Mouse (Mus musculus) kidney, embryonic 15.5 days (tissue): ENCODE results near the gene Ssc4d. TPM values are rescaled to one million over a fixed set of nuclear protein-coding genes. Genes with fewer than 3 reads are reported as not detected.

Experiments used
- ATAC-seq: fragments of 200-750 bp; cut with Nextera tagmentation; replicated peaks from 2 replicates; pipeline ENCODE4 v1.8.0; 2017; ENCODE audit warnings: moderate TSS enrichment; ENCODE audit not compliant: low FRiP score
- H3K27ac ChIP-seq: fragments of 300-500 bp; sonication (generic); 2 replicates; pipeline ENCODE4 v1.5.1; 2015; ENCODE audit warnings: mild to moderate bottlenecking, inconsistent platforms
- H3K27me3 ChIP-seq: fragments of 300-500 bp; sonication (generic); 2 replicates; pipeline ENCODE4 v1.6.1; 2015; ENCODE audit warnings: inconsistent platforms
- H3K36me3 ChIP-seq: fragments of 300-500 bp; sonication (generic); 2 replicates; pipeline ENCODE4 v1.6.1; 2015; ENCODE audit warnings: inconsistent platforms
- H3K4me1 ChIP-seq: fragments of 300-500 bp; sonication (generic); 2 replicates; pipeline ENCODE4 v1.6.1; 2015; ENCODE audit warnings: inconsistent platforms
- H3K4me2 ChIP-seq: fragments of 300-500 bp; sonication (generic); 2 replicates; pipeline ENCODE4 v1.6.1; 2015; ENCODE audit warnings: moderate library complexity, mild to moderate bottlenecking, inconsistent platforms
- H3K4me3 ChIP-seq: fragments of 300-500 bp; sonication (generic); replicated peaks from 2 replicates; pipeline ENCODE4 v1.5.1; 2015; ENCODE audit warnings: mild to moderate bottlenecking, inconsistent platforms
- H3K9ac ChIP-seq: fragments of 300-500 bp; sonication (generic); 2 replicates; pipeline ENCODE4 v1.6.1; 2015; ENCODE audit warnings: mild to moderate bottlenecking, inconsistent platforms
- H3K9me3 ChIP-seq: fragments of 300-500 bp; sonication (generic); replicated peaks from 2 replicates; pipeline ENCODE4 v1.6.1; 2016; ENCODE audit warnings: inconsistent platforms
- WGBS: fragments of 180-500 bp; shearing (Covaris S2); methylation state at CpG from one replicate; pipeline ENCODE4 v1.1.7; 2015; ENCODE audit warnings: mixed read lengths; 5-methylcytosine and 5-hydroxymethylcytosine counted together
- polyA plus RNA-seq: library from polyadenylated mRNA; unstranded; fragments of >200 nt; fragmentation: Nextera tagmentation; extraction: Ambion mirVana; gene quantifications from 2 replicates; pipeline ENCODE4 v1.2.1, GENCODE M21; 2015

The Ssc4d gene
- polyA plus RNA-seq, 1 experiment from 2014 or later, result 10.1 TPM

DNA sequence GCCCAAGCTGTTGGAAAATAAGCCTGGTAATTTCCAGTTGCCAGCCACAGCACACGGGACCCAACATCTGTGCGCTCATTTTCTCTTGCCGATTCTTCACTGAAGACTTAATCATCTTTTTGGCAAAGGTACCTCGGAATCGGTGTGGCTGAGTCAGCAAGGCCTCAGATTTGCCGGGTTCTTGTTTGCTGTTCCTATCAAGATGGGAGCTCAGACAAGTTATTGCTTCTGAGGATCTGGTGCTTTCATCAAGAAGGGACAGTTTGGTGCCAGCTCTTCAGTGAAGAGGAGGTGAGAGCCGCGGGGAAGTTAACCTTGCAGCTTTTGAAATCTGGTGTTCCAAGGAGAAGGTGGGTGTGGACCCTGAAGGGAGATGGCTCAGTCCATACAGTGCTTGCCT lies 21.8 kb upstream of the Ssc4d start:
- no peaks in the 10 kb centered on the region for H3K9me3 ChIP-seq
- no peak for ATAC-seq
- H3K27ac ChIP-seq, result no peak overlapping the region
- no peaks in the 10 kb centered on the region for H3K27me3 ChIP-seq
- H3K4me3 ChIP-seq, result no peak overlapping the region
- H3K4me2 ChIP-seq, result peak overlapping the region; percentile 65; the same call in 1 of the 2 replicates
- H3K4me1 ChIP-seq, result peaks cover 21% of the 10 kb centered on the region
- H3K9ac ChIP-seq, result no peak overlapping the region
- 90% methylated on average over 8 of the region's 8 CpGs for WGBS
- H3K36me3 ChIP-seq, result peaks cover 46% of the 10 kb centered on the region

DNA sequence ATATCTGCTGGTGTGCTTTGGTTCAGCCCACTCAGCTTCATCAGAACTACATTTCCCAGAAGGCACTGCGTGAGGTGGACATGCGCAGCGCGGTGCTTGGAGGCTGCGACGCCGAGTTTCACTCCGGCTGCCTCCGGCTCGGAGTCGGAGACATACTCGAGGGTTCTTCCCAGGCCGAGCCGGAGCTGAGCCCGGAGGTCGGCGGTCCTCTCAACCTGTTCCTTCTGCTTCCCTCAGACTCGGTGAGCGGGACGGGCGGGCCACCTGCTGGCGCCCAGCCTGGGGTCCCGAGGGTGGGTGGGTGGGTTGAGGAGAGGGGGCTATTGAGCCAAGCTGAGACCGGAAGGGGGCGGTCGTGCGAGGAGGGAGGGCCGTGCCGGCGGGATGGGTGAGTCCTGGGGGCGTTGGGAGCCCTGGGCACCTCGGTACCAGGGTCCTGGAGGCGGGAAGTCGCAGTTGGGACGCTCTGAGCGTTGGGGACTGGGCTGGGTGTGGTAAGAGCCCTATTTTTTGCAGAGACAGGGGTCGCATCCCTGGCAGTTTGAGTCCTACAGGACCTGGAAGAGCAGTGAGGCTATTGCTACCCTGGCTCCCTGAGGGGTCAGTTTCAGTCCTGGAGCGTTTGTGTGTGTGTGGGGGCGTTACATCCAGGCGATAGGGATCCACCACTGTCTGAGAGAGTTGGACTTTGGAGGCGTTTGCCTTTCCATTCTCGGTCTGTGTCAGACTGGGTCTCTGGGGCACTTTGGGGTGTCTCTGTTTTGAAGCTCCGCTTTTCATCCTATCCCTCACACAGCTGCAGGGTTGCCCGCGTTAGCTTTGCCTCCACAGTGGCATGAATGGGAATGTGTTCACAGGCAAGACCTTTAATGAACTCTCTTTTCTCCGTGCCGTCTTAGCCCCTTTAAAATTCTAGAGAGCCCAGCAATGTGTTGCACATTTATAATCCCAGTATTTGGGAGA lies 20.7 kb upstream of the Ssc4d start, which contains the start of gene Dtx2:
Dtx2 (plus strand) TSS at position 76 of the 963 bp plus-strand sequence.
- WGBS, result under 1% methylated on average over 47 of the region's 47 CpGs
- peaks cover 21% of the 10 kb centered on the region for H3K4me1 ChIP-seq

DNA sequence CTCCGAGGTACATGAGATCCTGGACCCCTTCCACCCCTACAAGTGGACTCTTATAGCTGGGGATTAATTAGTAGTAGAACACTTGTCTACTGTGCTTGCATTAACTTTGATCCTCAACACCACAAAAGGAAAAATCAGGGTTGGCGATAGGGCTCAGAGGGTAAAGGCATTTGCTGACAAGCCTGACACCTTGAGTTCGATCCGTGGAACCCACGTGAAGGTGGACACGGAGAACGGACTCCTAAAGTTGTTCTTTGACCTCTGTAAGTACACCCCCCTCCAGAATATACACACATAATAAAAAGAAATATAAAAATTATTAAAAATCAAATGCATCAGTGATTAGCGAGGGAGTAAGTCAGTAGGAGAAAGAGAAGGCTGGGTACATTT lies 20.0 kb upstream of the Ssc4d start:
- Histone ChIP-seq H3K27ac (0 out of 2 replicates have a peak overlapping the region, but pooled peaks have one; percentile 93), H3K4me1 (peaks cover 21% of the 10 kb centered on the region), H3K27me3 (no peaks in the 10 kb centered on the region), H3K4me2 (no peak overlapping the region), H3K36me3 (peaks cover 29% of the 10 kb centered on the region), H3K9ac (no peak overlapping the region), H3K9me3 (no peaks in the 10 kb centered on the region), H3K4me3 (peak overlapping the region; percentile 80)
- 66% methylated on average over 8 of the region's 8 CpGs for WGBS
- peak; percentile 23; the same call in 1 of the 2 replicates for ATAC-seq

More for the DNA sequence above, 20.7 kb upstream of the Ssc4d start, which contains the start of gene Dtx2:
- peak; percentile 95 for ATAC-seq
- H3K9ac ChIP-seq, result peak within 1 kb of the TSS; percentile 72
- H3K27me3 ChIP-seq, result no peaks in the 10 kb centered on the region
- peak within 1 kb of the TSS; percentile 65 for H3K4me2 ChIP-seq
- H3K36me3 ChIP-seq, result peaks cover 36% of the 10 kb centered on the region
- peak within 1 kb of the TSS; percentile 93 for H3K27ac ChIP-seq
- peak within 1 kb of the TSS; percentile 80 for H3K4me3 ChIP-seq
- H3K9me3 ChIP-seq, result no peaks in the 10 kb centered on the region

DNA sequence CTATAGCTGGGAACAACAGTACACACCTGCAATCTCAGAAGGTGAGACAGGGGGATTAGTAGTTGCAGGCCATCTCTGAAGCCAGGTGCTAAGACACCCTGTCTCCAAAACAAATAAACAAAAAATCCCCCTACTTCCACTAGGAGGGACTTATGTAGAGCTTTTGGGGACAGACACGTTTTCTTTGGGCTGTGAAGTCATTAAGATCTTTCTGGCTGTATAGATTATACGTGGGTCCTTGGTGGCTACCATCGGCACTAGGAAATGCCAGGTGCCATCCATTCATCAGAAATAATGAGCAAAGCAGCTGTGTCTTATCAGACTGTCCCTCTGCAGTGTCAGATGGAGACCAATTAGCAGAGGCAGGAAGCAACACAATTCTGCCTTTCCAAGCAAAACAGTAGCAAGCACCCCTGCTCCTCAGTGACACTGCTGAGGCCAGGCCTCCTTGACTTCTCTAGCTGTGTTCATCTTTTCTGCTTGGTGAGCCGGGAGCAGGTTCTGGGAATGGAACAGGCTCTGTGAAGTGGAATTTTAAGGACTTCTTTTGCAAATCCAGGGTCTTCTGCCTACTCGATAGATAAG lies 19.1 kb upstream of the Ssc4d start:
- no peak for ATAC-seq
- Histone ChIP-seq H3K4me3 (no peak overlapping the region), H3K27ac (no peak overlapping the region), H3K36me3 (peaks cover 20% of the 10 kb centered on the region), H3K9ac (no peak overlapping the region), H3K4me2 (no peak overlapping the region), H3K27me3 (no peaks in the 10 kb centered on the region), H3K9me3 (no peaks in the 10 kb centered on the region), H3K4me1 (peaks cover 21% of the 10 kb centered on the region)
- WGBS, result 24% methylated on average over 5 of the region's 5 CpGs

DNA sequence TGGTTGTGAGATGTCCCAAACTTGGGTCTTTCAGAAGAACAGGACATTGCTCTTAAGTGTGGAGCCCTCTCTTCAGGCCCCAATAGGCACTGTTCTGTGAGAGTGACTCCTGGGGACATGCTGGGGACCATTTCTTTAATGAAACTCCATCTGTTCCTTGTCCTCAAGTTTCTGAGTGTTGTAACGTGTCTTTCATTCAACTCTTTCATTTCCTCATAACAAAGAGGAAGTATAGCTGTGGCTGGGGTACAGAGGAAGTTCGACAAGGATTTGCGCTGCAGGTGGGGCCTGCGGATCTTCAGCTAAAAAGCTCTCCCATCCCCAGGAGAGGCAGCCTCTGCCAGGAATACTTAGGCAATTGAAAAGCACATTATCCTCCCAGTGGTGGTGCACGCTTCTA lies 16.3 kb upstream of the Ssc4d start:
- no peak overlapping the region for H3K27ac ChIP-seq
- H3K36me3 ChIP-seq, result no peaks in the 10 kb centered on the region
- H3K9ac ChIP-seq, result no peak overlapping the region
- peaks cover 9% of the 10 kb centered on the region for H3K4me1 ChIP-seq
- WGBS, result 73% methylated on average over 5 of the region's 5 CpGs
- no peaks in the 10 kb centered on the region for H3K27me3 ChIP-seq
- no peak for ATAC-seq
- no peak overlapping the region for H3K4me2 ChIP-seq
- H3K9me3 ChIP-seq, result no peaks in the 10 kb centered on the region
- H3K4me3 ChIP-seq, result no peak overlapping the region

DNA sequence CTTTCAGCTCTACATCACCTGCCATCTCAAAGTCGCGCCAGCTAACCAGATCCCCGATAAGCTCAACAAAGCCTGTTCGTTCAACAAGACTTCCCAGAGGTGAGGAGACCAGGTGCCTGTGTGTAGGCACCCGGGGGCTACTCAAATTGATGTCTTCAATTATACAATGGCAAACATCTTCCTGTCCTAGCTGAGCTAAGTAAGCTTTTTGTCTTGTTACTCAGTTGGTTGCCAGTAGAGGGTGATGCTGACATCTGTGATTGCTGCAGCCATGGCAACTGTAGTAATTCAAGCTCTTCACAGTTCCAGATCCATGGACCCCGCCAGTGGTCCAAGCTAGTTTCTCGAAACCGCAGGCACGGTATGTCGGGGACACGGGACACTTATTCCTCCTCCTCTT lies 12.9 kb upstream of the Ssc4d start:
- Histone ChIP-seq H3K27ac (no peak overlapping the region), H3K4me3 (no peak overlapping the region), H3K9me3 (no peaks in the 10 kb centered on the region), H3K4me2 (no peak overlapping the region), H3K4me1 (no peaks in the 10 kb centered on the region), H3K27me3 (no peaks in the 10 kb centered on the region), H3K9ac (no peak overlapping the region), H3K36me3 (no peaks in the 10 kb centered on the region)
- ATAC-seq, result no peak
- WGBS, result 59% methylated on average over 11 of the region's 11 CpGs

DNA sequence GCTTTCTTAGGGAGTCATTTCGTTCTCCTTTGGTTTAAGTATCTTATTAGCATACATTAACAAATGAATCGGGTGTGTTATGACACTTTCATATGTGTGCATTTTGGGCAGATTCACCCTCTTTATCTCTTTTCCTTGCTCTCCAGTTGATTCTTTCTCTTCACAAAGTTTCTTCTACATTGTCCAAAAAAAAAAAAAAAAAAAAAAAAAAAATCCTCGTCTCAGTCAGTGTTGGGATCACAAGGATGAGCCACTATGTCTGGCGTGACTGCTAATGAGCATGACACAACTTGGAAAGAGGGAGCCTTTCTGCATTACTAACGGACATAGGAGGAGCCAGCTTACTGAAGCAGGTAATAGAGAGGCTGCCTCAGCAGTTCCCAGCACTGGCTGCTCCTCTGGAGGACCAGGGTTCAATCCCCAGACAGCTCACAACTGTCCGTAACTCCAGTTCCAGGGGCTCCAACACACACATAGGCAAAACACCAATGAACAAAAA lies 10.3 kb upstream of the Ssc4d start:
- Histone ChIP-seq H3K27ac (no peak overlapping the region), H3K9ac (no peak overlapping the region), H3K4me1 (no peaks in the 10 kb centered on the region), H3K27me3 (no peaks in the 10 kb centered on the region), H3K9me3 (no peaks in the 10 kb centered on the region), H3K4me2 (no peak overlapping the region), H3K4me3 (no peak overlapping the region), H3K36me3 (no peaks in the 10 kb centered on the region)
- no peak for ATAC-seq
- WGBS, result 69% methylated on average over 6 of the region's 6 CpGs

DNA sequence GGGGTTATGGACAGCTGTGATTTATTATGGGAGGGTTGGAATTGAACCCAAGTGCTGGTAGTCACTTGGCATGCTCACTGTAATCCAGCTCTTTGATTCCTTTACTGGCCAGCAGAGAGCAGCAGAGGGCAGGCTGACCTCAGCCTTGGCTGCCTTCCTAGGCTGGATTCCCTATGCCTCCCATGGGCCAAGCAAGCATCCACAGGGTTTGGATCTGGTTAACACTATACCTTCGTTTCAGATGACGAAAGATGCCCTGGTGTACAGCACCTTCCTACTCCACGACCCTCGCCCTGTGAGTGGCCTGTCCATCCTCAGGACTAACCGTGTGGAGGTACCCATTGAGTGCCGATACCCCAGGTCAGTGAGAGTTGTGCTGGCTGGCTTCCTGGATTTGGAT lies 8.1 kb upstream of the Ssc4d start:
- H3K4me2 ChIP-seq, result no peak overlapping the region
- no peaks in the 10 kb centered on the region for H3K27me3 ChIP-seq
- no peak overlapping the region for H3K4me3 ChIP-seq
- WGBS, result 31% methylated on average over 6 of the region's 6 CpGs
- H3K4me1 ChIP-seq, result no peaks in the 10 kb centered on the region
- no peak overlapping the region for H3K27ac ChIP-seq
- ATAC-seq, result peak; percentile 46
- no peaks in the 10 kb centered on the region for H3K36me3 ChIP-seq
- no peaks in the 10 kb centered on the region for H3K9me3 ChIP-seq
- H3K9ac ChIP-seq, result no peak overlapping the region

DNA sequence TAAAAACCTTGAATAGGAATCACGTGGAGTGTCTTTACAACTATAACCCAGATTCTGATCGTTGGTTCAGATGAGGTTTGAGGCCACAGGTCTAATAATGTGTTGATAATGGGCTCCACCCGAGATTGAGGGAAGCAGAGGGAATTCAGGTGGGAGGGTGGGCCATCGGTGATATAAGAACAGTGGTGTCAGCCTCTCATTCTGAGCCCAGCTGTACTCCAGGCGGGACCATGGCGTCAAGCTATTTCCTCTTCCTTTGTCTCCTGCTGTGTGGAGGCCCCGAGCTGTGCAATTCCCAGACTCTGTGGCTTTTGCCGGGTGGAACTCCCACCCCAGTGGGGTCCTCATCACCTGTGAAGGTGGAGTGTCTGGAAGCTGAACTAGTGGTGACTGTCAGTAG lies 5.6 kb upstream of the Ssc4d start, which contains the start of gene Zp3:
Zp3 (plus strand) TSS at position 196 of the 400 bp plus-strand sequence.
- no peak within 1 kb of the TSS for H3K4me2 ChIP-seq
- H3K36me3 ChIP-seq, result no peaks in the 10 kb centered on the region
- H3K4me1 ChIP-seq, result no peaks in the 10 kb centered on the region
- H3K27ac ChIP-seq, result no peak within 1 kb of the TSS
- H3K9me3 ChIP-seq, result no peaks in the 10 kb centered on the region
- no peak within 1 kb of the TSS for H3K9ac ChIP-seq
- WGBS, result 69% methylated on average over 8 of the region's 8 CpGs
- no peak within 1 kb of the TSS for H3K4me3 ChIP-seq
- no peaks in the 10 kb centered on the region for H3K27me3 ChIP-seq
- ATAC-seq, result no peak

DNA sequence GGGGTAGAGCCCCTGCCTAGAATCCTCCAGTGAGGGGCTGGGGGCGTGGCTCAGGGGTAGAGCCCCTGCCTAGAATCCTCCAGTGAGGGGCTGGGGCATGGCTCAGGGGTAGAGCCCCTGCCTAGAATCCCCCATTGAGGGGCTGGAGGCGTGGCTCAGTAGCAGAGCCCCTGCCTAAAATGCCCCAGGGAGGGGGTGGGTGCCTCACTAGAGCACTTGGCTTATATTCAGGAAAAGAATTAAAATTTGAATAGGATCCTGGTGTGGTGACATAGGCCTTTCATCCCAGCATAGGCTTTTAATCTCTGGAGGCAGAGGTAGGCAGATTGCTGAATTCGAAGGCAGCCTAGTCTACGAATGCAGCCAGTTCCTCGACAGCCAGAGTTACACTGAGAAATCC lies 5.0 kb upstream of the Ssc4d start:
- Histone ChIP-seq H3K4me2 (no peak overlapping the region), H3K27me3 (no peaks in the 10 kb centered on the region), H3K9me3 (no peaks in the 10 kb centered on the region), H3K4me3 (no peak overlapping the region), H3K9ac (no peak overlapping the region), H3K27ac (no peak overlapping the region), H3K4me1 (peaks cover 2% of the 10 kb centered on the region; the same call in 1 of the 2 replicates), H3K36me3 (no peaks in the 10 kb centered on the region)
- no peak for ATAC-seq
- 85% methylated on average over 5 of the region's 5 CpGs for WGBS

DNA sequence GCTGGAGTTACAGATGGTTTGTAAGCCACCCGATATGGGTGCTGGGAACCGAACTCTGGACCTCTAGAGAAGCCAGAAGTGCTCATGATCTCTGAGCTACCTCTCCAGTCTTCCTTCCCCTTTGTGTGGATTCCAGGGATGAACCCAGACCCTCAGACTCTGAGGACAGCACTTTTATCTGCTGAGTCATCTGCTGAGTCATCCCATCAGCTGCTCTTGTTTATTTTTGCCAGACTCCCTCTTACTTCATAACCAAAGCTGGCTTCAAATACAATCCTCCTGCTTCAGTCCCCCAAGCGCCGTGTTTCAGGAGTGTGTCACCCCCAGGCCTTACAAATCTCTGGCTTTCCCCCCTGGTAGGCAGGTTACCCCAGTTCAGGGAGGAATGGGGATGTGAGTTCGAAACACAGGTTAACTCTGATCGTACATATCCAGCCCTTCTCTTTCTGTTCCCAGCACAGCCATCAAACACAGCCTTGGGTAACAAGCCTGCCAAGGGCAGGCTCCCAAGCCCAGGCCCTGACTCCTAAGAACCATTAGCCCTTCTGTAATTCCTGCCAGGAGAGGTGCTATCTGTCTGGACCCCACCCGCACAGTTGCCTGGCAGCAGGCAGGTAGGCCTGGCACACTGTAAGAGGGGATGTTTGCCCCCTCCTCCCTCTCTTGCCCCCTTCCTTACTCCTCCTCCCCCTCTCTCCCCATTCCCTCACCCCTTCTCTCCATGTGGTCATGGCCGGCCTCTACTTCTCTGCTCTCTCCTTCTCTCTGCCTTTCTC lies 1.8 kb upstream of the Ssc4d start:
- Histone ChIP-seq H3K27ac (no peak overlapping the region), H3K27me3 (no peaks in the 10 kb centered on the region), H3K4me1 (peaks cover 4% of the 10 kb centered on the region; the same call in 1 of the 2 replicates), H3K9ac (no peak overlapping the region), H3K36me3 (no peaks in the 10 kb centered on the region), H3K9me3 (no peaks in the 10 kb centered on the region), H3K4me2 (no peak overlapping the region), H3K4me3 (no peak overlapping the region)
- no peak for ATAC-seq
- 91% methylated on average over 8 of the region's 8 CpGs for WGBS
